Mouse (Mus musculus): Measurements from ENCODE around the gene G3bp1. TPM values are rescaled to one million over a fixed set of nuclear protein-coding genes. Genes with fewer than 3 reads are reported as not detected.

G3bp1 gene
- total and polyA plus RNA-seq, 3 experiments, result 129 to 314 (median 246) TPM

- TF ChIP-seq JUND (IDR thresholded peaks at IDR 0.05; ENCODE audit: low read depth, low read length), result no peak
Measured at GRCm38 (mm10) chr11:55511374-55511773, 41.9 kb downstream of the G3bp1 start (continued).

GRCm38 (mm10) chr11:55517666-55518065 is 48.2 kb downstream of the G3bp1 start:
- DNase-seq (ENCODE audit: low read depth, low spot score), result peak; percentile 75
- TF ChIP-seq UBTF (IDR thresholded peaks at IDR 0.05; ENCODE audit: borderline replicate concordance, insufficient read depth, low read depth, low read length), result no peak
- peak; percentile 80 for TF ChIP-seq MYB (IDR thresholded peaks at IDR 0.05; ENCODE audit: low read depth, low read length)
- TF ChIP-seq GATA1 (IDR thresholded peaks at IDR 0.05; ENCODE audit: low read depth, low read length), result peak; percentile 82
- peak; percentile 81 to 86 for TF ChIP-seq EP300 (IDR thresholded peaks at IDR 0.05; ENCODE audit: low read depth in 1 of 2, low read length in 2 of 2)
- TF ChIP-seq SMC3 (IDR thresholded peaks at IDR 0.05; ENCODE audit: low read depth, low read length), result 0 out of 2 replicates have a peak, but pooled peaks have one; percentile 11
- TF ChIP-seq USF1 (IDR thresholded peaks at IDR 0.05; ENCODE audit: low read depth, low read length), result peak; percentile 21; the same call in 1 of the 2 replicates
- TF ChIP-seq MAX (IDR thresholded peaks at IDR 0.05; ENCODE audit: low read length), result peak; percentile 94
- TF ChIP-seq CHD2 (IDR thresholded peaks at IDR 0.05; ENCODE audit: low read length), result no peak
- peak; percentile 79 for TF ChIP-seq TCF12 (IDR thresholded peaks at IDR 0.05; ENCODE audit: low read depth, low read length)
- TF ChIP-seq MAFK (IDR thresholded peaks at IDR 0.05; ENCODE audit: borderline replicate concordance, low read depth, low read length), result 0 out of 2 replicates have a peak, but pooled peaks have one; percentile 12
- peak; percentile 36; the same call in 1 of the 2 replicates for TF ChIP-seq TAL1 (IDR thresholded peaks at IDR 0.05; ENCODE audit: low read length)
- TF ChIP-seq BHLHE40 (IDR thresholded peaks at IDR 0.05; ENCODE audit: borderline replicate concordance, low read depth, low read length), result peak; percentile 91
- peak; percentile 93 for TF ChIP-seq MYC (IDR thresholded peaks at IDR 0.05; ENCODE audit: low read depth, low read length)
- TF ChIP-seq RCOR1 (IDR thresholded peaks at IDR 0.05; ENCODE audit: low read depth, low read length), result 0 out of 2 replicates have a peak, but pooled peaks have one; percentile 20
- peak; percentile 20; the same call in 1 of the 2 replicates for TF ChIP-seq GABPA (IDR thresholded peaks at IDR 0.05; ENCODE audit: low read depth, low read length)
- TF ChIP-seq MAZ (IDR thresholded peaks at IDR 0.05; ENCODE audit: low read depth, low read length), result no peak
- TF ChIP-seq CTCF (IDR thresholded peaks at IDR 0.05 in 2 of 3, conservative IDR thresholded peaks at IDR 0.05 in 1 of 3; ENCODE audit: control insufficient read depth in 1 of 3, insufficient read depth in 1 of 3, low read depth in 2 of 3, low read length in 3 of 3, poor library complexity in 1 of 3, severe bottlenecking in 1 of 3), result no peak; a peak in 1 of 6 replicates
- no peak for TF ChIP-seq POLR2AphosphoS5 (IDR thresholded peaks at IDR 0.05; ENCODE audit: borderline replicate concordance, low read depth, low read length)
- TF ChIP-seq ETS1 (IDR thresholded peaks at IDR 0.05; ENCODE audit: low read depth, low read length), result peak; percentile 78
- TF ChIP-seq SIN3A (IDR thresholded peaks at IDR 0.05; ENCODE audit: low read length), result peak; percentile 90
- TF ChIP-seq ZC3H11A (IDR thresholded peaks at IDR 0.05; ENCODE audit: low read depth, low read length), result peak; percentile 12; the same call in 1 of the 2 replicates
- TF ChIP-seq MXI1 (IDR thresholded peaks at IDR 0.05; ENCODE audit: low read depth, low read length), result peak; percentile 96
- Histone ChIP-seq H3K4me3 (ENCODE audit: control insufficient read depth in 1 of 2, insufficient read depth in 1 of 2, low read depth in 2 of 2, low read length in 2 of 2) (no peak overlapping the region), H3K79me2 (ENCODE audit: control insufficient read depth, insufficient read depth, low read length, poor library complexity) (no peaks in the 10 kb centered on the region), H3K27me3 (ENCODE audit: control insufficient read depth in 1 of 2, insufficient read depth in 2 of 2, low read length in 2 of 2) (no peaks in the 10 kb centered on the region), H3K27ac (ENCODE audit: control insufficient read depth, low read depth, low read length) (peak overlapping the region; percentile 31), H3K9me3 (replicated peaks; ENCODE audit: insufficient read depth, low read length) (no peaks in the 10 kb centered on the region), H3K4me1 (ENCODE audit: control insufficient read depth in 1 of 2, insufficient read depth in 2 of 2, low read length in 2 of 2) (peaks cover 14 to 16% of the 10 kb centered on the region in 2 experiments), H3K36me3 (ENCODE audit: control insufficient read depth in 1 of 2, insufficient read depth in 2 of 2, low read length in 2 of 2) (peaks cover 0 to 14% of the 10 kb centered on the region in 2 experiments; a peak in 2 of 4 replicates), H3K9ac (ENCODE audit: control insufficient read depth, low read depth, low read length, poor library complexity, severe bottlenecking) (peak overlapping the region; percentile 15; the same call in 1 of the 2 replicates)

Data from MEL (cell line).